Mouse (Mus musculus) frontal cortex, postnatal 10 days (tissue): ENCODE results near the gene Wdfy2.

Experiments
- DNase-seq, 2 experiments: peaks; one replicate each; pipeline ENCODE4 v3.0.0; 2022; ENCODE audit warnings: low spot score in 2 of 2, mixed read lengths in 1 of 2

The Wdfy2 gene

DNA sequence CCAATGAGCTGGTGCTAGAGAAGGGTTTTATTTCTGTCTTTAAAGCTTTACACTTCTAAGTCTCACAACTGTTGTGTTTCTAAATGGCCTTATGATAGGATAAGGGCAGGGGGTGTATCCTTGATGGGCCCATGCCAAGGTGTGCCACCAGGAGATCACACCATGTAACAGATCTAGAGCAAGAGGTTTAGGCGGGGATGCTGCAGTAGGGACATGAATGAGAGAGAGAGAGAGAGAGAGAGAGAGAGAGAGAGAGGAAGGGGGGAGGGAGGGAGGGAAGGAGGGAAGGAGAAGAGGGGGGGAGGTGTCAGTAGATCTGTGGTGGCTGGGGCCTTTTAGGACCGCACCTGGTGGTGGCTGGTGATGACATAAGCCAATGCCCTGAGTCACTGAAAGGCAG, 5.5 kb downstream of the Wdfy2 start:
- no peak for DNase-seq

DNA sequence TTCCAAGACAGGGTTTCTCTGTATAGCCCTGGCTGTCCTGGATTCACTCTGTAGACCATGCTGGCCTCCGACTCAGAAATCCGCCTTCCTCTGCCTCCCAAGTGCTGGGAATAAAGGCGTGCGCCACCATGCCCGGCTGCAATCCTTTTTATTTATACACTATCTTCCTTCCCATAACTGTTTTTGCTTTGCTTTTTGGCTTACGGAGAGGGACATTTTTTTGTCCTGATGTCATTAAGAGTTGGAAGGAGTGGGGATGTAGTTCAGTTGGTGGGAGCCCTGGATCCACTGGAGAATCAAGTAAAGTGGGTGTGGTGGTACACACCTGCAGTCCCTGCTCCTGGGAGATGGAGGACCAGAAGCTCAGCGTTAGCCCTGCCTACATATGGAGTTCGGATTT, 6.7 kb downstream of the Wdfy2 start:
- DNase-seq: no peak

DNA sequence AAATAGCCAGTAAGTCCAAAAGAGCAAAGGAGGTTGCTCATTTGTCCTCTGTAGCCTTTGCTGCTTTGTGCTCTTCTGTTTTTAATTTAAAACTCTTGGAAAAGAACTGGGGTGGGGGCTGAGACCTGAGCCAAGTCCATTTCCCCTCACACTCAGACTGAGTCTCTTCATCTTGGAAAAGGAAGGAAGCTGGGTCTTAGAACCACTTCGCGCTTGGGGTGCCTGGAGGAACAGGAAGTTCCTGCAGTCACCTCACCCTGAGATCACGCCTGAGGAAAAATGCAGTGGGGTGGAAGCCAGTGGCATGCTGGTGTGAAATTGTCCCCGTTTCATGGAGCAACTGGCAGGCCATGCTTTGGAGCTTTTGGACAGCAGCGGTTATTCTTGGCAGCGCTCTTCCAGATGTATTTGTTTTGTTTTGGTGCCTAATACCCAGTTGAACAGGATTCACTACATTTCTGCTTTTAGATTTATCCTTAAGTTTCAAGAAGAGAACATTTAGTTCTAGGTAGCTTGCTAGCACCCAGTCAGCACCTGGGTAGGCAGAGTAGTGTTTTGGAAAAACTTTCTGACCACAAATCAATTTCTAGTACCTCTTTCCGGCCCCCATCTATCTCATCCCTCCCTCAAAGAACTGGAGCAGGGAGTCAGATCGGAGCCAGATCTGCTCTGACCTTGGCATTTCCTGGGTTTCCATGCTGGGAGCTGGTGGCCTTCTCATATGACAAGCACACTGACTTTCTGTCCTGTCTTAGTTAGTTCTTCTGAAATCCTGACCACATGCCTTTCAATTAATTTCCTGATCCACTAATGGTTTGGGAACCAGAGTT, 7.7 kb downstream of the Wdfy2 start:
- DNase-seq: no peak

DNA sequence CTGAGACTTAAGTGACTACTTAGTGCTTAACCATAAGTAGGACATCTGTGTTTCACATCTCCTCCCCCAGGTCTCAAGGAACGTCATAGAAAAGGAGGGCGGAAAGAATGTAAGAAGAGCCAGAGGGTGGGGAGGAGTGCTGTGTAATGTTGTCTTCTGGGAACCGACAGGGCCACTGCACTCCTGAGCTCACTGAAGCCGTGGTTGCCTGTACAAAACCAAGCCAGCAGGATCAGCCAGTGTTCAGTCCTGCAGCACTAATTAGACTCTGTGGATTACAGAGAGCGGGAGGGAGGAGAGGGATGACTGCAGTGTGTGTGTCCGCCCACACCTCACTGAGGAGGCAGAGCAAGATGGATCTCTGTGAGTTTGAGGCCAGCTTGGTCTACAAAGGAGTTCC, 13.5 kb downstream of the Wdfy2 start:
- peak in 1 of 2 experiments; percentile 15 for DNase-seq

DNA sequence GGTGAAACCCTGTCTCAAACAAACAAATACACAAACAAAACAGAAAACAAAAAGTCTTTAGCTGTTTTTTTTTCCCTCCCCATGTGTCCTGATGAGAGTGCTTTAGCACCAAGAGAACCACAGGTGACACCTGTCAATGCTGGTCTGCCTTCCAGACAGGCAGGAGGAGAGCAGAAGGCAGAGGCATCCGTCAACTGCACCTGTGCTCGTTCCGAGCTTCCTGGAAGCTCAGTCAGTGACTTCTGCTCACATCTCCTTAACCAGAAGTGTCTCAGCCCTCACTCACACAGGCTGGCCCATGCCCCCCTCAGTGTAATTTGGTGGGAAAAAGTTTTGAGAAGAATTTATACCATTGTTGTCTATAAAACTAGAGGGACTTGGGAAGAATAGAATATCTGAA, 15.4 kb downstream of the Wdfy2 start:
- no peak for DNase-seq

DNA sequence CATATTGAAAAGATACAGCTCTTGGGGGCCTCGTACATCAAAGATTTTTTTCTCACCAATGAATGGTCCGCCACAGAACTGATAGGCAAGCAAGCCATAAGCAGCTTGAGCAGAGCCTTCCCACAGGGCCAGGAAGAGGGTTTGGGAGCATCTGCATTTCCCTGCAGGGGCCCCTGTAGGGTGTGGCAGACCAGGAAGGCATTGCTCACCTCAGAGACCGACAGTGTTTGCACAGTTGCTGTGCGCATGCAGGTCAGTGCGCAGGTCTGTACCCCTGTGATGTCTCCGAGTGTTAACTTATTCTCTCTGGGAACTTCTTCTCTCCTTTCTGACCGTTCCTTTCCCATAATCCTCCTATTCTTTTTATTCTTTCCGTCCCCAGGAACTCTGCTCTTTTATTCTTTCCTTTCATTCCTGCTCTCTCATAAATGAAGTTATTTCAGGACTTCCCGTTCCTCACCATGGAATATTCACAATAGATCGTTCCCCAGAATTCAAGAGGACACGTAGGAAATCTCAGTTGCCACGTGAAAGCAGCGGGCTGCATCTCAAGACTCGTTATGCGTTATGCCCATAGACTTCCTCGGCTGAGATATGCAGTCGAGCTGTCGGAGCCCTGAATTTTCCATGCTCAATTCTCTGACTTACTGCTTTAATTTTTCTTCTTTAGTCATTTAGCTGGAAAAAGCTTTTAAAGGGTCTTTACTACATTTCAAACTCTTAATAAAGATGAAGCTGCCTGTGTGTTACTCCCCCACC, 17.8 kb downstream of the Wdfy2 start:
- DNase-seq: no peak

DNA sequence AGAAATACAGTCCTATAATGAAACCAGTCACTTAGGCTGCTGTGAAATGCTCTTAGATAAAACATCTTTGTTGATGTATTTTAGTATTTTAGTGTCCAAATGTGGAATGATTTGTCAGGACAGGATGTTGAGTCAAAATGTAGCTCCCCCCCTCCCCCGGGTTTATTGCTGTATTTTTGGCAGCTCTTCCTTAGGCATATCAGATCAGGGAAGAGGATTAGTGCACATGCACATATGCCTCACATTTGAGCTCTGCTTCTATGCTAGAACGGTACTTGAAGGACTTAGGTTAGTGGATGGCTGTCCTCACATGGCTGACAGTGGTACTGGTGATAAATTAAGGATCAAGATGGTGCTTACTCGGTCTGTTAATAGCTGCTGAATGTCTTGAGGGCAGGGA, 18.4 kb downstream of the Wdfy2 start:
- no peak for DNase-seq

DNA sequence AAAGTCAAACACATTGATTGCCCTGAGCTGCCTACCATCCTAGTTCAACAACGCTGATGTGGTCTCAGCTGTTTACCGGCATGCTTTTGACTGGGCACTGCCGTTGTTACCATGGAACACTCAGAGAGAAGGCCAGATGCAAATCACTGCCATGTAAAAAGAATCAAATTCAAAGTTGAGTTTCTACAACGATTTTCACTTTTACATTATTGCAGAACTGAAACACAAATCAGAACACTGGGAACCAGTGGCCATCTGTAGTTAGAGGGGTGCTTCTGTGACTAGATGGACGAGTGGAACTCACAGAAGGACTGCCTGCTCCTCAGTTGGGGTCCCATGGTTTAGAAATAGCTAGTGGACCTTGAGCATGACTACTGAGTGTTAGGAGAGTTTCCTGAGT, 19.0 kb downstream of the Wdfy2 start:
- DNase-seq: no peak

DNA sequence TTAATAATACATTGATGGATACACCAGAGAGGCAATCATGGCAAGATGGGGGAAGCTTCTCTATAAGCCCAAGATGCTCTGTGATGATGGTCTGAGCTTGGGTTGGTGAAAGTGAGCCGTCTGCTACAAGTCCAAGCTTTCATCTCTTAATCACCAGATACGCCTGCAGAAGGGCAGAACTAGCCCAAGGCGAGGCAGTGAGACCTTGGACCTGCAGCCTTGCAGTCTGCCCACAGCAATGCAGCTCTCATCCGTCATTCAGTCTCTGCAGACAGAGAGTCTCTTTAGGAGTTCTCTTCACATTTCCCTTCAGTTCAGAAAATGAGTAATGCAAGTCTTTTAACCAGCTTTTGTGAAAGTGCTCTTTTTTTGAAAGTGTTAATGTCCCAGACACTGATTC, 20.4 kb downstream of the Wdfy2 start:
- DNase-seq: no peak

DNA sequence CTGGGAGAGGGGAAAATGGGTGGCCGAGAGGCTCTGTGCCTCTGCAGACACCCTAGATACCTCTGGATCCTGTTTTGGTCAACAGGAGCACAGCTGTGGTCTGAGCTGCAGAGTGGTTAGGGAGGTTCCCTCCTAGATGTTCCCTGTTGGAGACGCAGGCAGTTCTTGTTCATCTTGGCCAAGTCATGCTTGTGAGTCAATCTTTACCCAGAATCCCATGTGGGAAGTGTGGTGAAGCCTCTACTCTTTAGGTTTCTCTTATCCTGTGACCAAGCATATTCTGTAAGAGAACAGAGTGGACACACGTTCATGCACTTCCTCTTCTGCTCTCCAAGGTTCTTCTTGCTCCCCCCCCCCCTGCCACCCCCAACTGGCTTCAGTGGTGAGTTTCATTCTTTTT, 20.8 kb downstream of the Wdfy2 start:
- no peak for DNase-seq

DNA sequence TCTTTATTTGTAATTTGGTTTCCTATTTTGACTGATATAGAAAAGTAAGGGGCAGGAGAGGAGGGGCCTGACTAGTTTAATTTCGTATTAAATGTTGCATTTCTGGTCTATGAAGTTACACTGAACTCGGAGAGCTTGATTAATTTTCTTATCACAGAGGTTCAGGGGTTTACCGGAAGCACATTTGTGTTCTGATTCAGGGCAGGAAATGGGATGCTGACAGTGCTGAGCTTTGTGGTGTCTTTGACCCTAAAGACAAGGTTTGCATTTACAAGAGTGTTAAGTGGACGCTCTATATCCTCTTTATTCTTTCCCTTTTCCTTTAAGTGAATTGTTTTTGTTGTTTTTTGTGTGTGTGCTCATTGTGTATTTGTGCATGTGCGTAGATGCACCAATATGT, 25.1 kb downstream of the Wdfy2 start:
- no peak for DNase-seq

DNA sequence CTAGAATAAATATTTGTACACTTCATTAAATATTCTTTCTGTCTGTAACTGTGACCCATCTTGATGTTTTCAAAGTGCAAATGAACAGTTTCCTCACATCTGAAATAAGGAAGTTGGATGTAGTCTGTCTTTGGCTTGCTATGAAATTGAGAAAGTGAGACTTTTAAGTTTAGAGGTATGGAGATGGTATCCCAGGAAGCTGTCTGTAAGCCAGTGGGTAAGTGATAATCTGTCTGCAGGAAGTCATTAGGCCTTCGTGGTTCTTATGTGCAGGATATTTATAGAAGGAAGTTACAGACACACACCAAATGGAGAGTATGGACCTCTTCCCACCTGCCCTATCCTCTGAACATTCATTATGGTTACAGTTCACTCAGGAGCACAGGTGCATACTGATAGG, 26.8 kb downstream of the Wdfy2 start:
- no peak for DNase-seq

DNA sequence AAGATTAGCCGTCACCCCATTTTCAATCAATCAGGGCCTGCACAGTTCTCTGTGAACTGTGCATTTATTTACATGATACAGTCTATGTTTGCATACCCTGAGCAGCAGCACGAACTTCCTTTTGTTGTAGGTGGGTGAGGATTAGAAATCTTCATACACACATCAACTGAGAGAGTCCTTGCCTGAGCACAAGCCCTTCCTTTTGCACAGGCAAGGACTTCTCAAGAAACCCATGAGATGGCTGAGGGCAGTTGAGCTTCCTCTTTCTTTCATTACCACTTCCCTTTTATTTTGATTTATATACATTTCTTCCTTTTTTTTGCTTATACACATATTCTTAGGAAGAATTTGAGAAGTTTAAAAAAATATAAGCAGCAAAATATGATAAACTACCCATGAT, 27.9 kb downstream of the Wdfy2 start:
- no peak for DNase-seq

DNA sequence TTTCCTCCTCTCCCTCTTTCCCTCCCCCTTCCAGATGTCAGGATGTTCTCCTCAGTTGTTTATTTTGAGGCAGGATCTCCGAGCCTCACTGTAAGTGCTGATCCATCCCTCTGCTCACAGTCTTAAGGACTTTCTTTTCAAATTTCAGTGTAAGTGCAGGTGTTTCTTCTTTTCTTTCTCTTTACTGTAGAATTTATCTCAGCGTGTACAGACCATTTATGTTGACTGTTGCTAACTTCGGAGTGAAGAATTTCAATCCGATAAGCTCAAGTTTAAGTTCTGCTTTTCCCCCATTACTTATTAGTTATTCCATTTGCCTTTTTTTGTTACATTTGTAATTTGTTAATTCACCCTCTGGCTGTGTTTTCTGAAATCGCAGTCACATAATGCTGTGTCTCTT, 29.6 kb downstream of the Wdfy2 start:
- no peak for DNase-seq

DNA sequence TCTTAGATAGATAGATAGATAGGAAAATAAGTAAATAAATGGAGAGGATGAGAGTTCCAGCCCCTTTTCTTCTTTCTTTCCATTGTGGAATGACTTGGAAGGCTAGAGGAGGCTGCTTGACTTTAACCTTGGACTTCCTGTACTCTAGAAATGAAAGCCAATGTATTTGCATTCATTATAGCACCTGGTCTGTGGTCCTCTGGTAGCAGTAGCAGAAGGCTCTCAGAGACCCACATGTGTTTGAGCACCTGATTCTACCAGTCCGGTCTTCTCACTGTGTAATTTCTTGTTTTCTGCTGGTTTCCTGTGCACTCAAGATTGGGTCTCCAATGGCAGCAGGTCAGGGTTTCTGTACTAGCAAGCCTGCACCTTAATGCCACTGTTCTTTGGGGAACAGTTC, 30.1 kb downstream of the Wdfy2 start:
- DNase-seq: no peak

DNA sequence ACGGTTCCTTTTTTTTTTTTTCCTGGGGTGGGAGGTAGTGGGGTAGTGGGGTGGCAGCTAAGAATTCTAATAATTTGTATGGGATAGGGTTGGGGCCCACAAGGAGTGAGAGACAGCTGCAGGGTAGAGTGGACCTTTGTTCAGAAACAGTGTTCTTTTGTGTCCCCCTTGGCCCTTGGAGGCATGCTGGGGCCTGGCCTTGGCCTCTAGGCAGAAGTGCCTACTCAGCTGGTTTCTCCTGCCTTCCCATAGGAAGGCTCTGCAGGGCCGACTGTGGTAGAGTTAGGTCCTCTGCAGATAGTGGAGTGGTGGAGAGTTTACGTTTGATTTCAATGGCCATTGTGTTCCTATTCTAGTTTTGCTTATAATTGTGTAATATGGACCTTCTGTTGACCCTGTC, 30.8 kb downstream of the Wdfy2 start:
- DNase-seq: no peak

DNA sequence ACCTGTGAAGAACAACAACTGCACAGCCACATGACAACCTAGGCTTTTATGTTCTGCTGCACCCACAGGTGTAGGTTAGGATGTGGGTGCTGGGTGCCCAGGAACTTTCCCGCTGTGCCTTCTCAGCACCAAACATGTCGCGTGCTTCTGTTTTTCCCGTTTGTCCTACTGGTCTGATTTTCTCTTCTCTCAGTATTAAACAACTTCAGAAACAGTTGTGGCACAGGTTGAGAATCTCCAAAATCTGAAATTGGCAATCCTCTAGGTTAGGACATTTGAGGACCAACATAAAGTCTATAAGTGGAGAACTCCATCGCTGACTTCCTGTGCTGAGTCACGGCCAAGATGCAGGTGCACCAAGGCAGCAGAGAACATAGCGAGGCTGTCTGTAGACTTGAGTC, 32.8 kb downstream of the Wdfy2 start:
- DNase-seq: no peak

DNA sequence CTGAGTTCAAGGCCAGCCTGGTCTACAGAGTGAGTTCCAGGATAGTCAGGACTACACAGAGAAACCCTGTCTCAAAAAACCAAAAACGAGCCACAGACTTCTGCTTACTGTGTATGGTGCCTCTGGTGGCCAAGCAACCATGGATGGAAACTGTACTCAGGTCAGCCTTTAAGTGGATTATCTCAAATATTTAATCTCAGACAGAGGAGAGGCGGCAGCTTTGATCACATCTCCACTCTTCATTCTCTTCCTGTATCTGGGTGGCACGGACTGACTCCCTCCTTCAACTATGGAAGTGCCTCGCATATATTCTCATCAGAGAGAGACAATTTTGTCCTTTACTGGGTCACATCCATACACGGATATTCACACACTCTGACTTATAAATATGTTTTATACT, 34.0 kb downstream of the Wdfy2 start:
- DNase-seq: no peak

DNA sequence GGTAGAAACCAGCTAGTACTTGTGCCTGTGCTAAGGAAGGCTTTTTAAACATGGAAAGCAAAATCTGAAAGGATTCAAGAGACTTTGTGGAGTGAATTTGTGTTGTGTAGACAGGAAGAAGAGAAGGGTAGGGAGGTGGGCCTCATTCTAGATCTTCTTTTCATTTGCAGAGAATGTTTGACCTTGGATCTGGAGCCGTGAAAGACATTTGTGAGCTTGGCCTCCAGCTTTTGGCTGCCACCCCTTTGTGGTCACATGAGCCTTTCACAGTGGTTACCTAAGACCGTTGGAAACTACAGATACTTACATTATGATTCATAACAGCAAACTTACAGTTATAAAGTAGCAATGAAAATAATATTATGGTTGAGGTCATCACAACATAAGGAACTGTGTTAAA, 34.5 kb downstream of the Wdfy2 start:
- no peak for DNase-seq

DNA sequence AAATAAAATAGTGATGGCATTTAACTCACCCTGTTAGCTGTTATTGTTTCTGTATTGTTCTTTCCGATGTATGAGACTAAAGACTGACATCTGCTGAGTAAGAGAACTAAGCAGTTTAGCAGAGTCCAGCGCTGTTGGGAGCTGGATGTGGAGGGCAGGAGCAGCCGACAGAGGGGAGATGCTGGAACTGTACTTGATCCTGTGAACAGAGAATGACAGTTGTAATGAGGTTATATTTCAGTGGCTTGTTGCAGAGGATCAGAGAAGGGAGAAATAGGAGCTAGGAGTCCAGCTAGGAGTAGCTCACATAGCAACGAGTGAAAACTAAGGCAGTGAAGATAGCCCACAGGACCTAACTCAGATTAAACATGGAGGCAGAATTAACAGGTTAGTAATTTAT, 36.3 kb downstream of the Wdfy2 start:
- no peak for DNase-seq

DNA sequence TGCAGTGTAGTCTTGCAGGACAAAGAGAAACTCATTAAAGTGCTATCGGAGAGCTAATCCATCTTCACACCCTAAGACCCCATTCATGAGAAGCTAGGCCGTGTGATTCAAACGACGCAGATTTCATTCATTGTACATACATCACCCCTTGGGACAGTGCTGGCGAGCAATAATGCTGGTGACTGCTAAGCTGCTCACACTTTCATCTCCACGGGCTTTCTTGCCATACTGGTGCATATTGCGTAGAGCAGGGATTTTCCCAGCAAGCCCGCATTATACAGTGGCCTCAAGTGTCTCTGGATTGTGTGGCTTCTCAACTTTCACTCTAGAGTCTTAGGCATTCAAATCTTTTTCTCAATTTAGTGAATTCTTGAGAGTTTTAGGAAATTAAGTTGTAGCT, 36.9 kb downstream of the Wdfy2 start:
- DNase-seq: no peak

DNA sequence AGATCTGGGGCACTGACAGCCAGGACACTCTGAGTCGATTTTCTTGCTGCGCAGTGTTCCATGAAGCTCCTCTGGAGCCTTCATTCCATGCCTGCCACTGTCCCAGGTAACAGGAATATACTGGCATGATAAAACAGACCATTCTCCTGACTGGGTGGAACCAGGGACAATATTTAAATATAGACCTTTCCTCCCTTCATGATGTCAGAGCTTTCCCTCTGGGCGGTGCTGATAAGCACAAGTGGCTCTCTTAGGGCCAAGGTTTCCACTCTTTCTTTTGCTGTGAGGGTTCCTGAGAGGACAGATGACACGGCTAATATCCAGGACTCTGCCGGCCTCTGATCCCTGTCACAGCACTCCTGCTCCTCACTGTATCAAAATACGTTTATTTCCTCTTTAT, 40.6 kb downstream of the Wdfy2 start:
- no peak for DNase-seq

DNA sequence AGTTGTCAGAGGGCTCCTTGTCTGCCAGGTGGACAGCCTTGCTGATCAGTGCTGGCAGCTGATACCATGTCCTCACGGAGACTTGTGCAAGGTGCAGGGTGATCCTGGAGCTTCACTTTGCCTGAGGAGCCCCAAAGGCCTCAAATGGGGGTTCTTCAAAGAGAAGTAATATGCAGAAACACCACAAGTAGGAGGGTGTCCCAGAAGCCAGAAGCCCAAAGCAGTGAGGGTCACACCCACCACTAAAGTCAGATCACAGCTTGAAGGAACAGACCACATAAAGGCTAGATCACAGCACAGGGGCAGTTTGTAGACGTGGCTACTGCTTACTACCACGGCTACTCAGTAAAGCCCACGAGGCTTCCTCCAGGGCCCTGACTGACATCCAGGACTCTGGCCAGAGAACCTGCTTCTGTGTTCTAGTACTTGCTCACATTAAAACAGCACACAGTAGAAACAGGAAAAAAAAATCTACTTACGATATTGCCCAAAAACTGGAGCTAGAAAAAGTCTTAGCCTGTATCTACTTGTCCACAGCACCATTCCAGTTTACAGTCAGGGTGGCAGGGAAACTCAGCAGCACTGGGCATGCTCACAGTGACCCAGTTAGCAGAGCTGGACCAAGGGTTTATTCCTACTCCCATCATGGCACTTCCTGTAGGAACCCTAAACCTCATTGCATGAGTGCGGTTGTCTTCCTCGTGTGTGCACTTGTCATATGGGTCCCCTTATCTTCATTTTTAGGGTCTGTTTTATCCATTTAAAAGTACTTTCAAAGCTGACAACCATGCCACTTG, 41.4 kb downstream of the Wdfy2 start:
- no peak for DNase-seq
